Mouse (Mus musculus): Measurements from ENCODE around the gene 1110002E22Rik.

1110002E22Rik gene

DNA sequence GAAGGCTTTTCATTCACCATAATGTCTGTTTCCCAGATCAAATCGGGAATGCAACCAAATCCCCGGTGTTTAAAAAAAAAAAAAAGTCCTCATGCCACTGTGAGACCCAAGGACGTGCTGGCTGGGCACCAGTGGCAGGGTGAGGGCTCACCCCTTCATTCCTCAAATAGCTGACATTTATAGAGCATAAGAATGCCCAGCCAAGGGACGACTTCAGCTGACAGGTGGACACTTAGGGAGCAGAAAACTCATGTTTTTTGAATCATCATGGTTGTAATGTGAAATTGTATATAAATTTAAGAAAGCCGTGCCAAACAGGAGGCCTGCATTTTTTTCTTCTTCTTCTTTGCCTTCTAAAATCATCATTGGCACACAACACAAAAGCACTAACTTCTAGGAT is 40.2 kb downstream of the 1110002E22Rik start:
- no peak for DNase-seq (ENCODE audit: low read depth, low spot score)

DNA sequence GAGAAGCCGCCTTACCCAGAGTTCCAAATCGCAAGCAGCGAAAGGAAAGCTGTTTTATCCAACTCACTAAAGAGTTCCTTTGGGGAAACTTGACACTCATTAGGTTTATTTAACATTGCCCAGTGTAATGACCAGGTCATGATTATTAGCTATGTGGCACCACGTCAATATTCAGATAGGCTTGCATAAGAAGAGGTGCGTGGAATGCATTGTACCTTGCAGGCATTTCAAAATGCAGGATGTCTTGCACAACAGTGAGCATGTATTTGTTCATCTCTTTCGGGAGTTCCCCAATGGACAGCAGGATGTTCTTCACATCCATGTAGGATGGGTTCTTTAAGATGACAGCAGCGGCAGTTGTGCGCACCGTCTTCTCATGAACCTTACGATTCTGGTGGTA is 42.0 kb downstream of the 1110002E22Rik start:
- no peak for DNase-seq (ENCODE audit: low read depth, low spot score)

DNA sequence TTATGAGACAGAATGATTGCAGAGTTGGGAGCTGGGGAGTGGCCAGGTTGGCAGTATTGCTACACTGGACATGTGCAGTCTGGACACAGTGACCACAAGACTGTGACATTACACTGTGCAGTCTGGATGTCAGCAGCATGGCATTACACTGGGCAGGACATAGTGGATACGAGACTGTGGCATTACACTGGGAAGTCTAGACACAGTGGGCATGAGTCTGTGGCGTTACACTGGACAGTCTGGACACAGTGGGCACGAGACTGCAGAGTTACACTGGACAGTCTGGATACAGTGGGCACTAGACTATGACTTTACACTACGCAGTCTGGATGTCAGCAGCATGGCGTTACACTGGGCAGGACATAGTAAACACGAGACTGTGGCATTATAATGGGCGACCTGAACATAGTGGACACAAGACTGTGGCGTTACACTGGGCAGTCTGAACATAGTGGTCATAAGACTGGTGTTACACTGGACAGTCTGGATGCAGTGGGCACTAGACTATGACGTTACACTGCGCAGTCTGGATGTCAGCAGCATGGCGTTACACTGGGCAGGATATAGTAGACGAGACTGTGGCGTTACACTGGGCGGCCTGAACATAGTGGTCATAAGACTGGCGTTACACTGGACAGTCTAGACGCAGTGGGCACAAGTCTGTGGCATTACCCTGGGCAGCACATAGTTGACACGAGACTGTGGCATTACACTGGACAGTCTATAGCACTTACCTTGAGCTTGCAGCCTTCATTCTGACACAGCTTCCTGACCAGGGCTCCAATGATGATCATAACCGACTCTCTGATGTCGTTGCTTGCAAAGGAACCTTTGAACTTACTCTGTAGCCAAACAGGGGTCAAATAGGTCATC is 46.3 kb downstream of the 1110002E22Rik start:
- DNase-seq (ENCODE audit: low read depth, low spot score): no peak

DNA sequence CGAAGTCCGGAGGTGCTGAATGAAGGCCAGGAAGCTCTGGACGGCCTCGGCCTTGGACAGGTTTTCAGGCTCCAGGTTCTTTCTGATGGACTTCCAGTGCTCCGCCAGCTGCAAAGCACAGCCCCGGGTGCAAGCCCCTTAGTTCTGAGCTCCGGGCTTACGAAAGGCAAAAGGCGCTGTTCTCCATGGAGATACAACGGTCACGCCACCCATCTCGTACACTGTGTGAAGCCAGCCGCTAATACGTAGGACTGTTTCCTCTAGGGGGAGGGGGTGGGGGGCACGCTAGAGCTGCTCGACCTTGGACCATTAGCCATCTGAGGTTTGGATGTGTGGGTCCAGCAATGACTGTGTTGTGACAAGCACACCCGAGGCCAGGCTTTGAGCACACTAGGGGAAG is 49.3 kb downstream of the 1110002E22Rik start:
- DNase-seq (ENCODE audit: low read depth, low spot score): no peak

DNA sequence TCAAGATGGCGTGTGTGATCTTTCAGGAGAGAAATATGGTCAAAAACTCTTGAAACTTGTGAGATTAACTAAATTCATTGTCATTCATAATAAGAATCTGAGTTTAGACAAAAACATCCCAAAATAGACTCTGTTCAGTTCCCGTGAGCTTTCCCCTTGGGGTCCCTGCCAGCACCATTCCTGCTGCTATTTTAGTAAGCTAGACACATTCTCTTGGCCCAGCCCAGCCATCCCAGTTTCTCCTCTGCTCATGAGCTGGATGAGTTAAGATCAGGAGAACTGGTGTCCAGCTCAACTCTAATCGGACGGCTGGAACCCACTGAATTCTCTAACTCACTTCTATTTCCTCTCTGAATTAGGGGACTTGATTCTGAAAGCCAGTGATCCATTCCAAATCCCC is 52.0 kb downstream of the 1110002E22Rik start:
- DNase-seq (ENCODE audit: low read depth, low spot score): no peak

DNA sequence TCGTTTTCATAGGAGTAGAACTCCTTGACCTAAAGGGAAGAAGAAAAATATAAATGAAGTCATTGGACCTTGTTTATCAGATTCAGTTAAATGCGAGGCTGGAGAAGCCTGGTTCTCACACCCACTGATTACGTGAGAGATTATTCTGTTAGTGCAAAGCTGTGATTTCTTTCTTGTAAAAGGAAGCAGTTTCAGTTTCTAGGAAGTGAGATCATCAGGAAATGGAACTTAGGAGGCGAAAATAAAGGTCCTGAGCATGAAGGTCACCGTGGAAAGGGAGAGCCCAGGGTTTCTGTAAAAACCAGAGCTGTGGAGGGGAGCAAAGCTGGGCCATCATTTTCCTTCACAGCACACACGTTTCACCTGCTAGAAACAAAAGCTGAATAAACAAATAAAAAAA is 53.5 kb downstream of the 1110002E22Rik start:
- no peak for DNase-seq (ENCODE audit: low read depth, low spot score)

DNA sequence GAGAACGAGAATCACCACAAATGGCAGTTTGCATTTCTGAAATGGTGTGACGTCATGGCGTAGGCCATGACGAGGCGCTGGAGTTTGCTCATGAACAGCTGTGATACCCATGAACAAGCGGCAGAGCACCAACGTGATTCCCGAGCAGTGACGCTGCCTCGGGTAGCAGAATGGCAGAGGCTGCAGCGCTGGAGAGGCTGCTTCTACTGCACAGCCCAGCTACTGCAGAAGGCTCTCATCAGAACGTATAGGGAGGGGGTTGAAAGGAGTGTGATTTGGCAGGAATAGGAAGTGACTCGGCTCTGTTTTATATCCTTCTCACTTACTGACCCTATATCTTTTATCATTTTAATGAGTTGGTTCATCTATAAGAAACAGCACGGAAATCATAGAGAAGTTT is 54.0 kb downstream of the 1110002E22Rik start:
- DNase-seq (ENCODE audit: low read depth, low spot score): peak; percentile 27

DNA sequence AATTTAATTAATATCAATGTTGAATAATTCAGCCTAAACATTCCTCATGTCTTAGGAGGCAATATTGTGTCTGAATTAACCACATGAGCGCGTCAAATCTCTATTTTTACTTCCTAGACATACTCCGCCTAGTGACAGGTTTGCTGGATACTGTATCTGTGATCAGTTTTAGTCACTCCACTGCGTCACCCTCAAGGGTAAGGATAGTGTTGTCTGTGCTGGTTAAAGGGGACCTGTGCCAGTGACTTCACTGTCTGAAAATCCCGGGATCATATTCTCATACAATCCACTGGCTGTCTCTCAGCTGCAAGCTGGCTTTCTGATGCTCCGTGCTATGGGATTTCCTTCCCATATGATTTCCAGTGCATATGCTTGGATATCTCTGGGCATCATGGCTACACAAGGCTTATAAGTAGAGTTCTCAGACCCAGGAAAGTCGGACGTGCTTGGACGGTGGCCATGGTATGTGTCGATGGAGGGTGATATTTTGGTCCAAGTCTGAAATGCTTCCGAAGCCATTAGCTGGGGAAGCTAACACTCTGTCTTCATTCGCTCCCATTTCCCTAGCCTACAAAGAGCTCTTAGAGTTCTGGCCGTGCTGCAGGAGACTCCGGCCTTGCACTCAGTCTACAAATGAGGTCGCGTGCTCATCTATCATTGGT is 54.7 kb downstream of the 1110002E22Rik start:
- DNase-seq (ENCODE audit: low read depth, low spot score): no peak

DNA sequence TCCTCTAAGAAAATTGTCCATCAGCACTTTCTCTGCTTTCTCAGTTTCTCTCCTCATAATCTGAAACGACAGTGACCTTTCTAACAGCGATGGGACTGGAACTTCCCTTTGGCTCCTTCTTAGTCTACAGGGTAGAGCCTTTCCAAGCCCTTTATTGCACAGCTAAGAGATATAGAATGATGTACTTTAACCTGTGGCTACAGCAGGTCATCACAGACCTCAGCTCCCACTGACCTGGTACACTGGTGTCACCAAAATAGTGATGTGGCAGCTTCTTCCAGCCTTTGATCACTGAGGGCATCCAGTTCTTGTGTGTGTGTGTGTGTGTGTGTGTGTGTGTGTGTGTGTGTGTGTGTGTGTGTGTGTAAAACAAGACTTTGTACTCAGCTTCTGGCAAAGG is 56.6 kb downstream of the 1110002E22Rik start:
- DNase-seq (ENCODE audit: low read depth, low spot score): no peak

DNA sequence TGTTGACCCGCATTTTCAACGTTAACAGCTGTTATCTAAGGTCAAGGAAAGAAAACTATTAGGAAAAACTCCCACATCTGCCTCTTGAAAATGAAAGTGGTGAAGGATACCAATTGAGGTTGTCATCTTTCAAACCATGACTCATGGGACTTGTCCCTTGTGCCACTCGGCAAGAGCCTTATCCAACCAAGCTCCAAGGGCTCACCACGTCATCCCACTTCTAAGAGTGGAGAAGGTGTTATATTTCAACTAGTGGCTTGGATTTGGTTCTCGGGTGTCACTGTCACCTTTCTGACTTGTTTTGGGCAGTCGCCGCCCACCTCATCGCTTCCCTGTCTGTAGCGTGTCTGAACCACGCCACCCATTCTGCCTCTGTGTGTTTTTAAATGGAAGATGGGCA is 59.0 kb downstream of the 1110002E22Rik start:
- DNase-seq (ENCODE audit: low read depth, low spot score): no peak

DNA sequence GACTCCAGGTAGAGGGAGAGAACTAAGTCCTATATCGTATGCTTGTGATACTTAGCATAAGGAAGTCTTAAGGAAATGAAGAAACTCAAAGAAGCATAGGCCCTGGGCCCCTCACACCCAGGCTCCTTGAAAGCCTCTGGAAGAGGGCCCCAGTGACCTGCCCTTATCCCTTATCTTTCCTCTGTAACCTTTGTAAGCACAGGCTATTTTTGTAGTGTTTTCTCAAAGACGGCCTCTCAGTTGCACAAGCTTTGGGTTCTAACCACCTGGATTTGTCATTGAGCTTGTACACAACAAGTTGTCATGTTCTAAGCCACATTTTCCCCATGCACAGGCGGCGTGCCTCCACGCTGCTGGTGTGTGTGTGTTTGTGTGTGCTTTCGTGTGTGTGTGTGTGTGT is 64.3 kb downstream of the 1110002E22Rik start:
- no peak for DNase-seq (ENCODE audit: low read depth, low spot score)

DNA sequence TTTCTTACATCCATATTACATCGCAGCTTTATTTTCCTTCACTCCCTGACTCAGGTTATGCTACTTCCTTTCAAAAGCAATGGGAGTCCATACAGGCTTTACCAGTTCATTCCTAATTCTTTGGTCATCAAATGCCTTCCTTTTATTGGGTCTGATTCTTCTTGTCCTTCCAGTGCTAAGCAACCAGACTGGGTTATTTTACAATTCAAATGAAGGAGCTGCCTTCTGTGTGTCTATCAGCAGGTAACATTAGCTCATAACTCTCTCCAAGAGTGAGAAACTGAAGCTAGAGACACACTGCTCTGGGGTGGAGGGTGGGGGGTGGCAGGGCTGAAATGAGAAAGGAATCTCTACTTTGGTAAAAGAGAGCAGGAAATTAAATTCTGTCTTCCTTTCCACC is 65.8 kb downstream of the 1110002E22Rik start:
- no peak for DNase-seq (ENCODE audit: low read depth, low spot score)
